Mouse (Mus musculus) ES-Bruce4 (cell line): ENCODE results near the gene Tnfaip8l1.

ENCODE experiments used
- CTCF ChIP-seq: IDR thresholded peaks from one replicate; pipeline ENCODE4 v1.8.1; 2011; ENCODE audit warnings: low read depth, low read length
- EP300 ChIP-seq: IDR thresholded peaks from 2 replicates; pipeline ENCODE4 v1.6.1; 2011; ENCODE audit warnings: low read depth, low read length; ENCODE audit not compliant: insufficient read depth
- POLR2A ChIP-seq: IDR thresholded peaks from one replicate; pipeline ENCODE4 v1.8.1; 2011; ENCODE audit warnings: low read length; ENCODE audit not compliant: insufficient read depth

DNA sequence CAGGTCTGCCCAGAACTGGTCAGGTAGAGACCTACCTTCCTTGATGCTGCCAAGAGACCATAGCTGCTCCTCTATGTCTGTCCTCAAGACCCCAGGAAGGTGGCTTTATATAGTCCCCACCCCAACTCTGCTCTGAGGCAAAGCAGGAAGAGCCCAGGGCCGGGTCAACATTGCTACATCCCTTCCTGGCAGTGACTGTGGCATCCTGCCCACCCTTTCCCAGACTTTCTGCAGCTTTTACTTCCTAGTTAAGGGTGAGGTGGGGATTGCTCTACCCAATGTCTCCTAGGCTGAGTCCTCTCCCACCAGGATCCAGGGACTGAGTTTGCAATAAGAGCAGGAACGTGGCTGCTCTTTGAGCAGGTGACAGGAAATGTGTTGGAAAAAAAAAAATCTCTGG is 40.5 kb upstream of the Tnfaip8l1 start, which contains the start of gene Lrg1:
- TF ChIP-seq CTCF (no peak), EP300 (no peak), POLR2A (no peak)
